Mouse (Mus musculus) right cerebral cortex, postnatal 10 days (tissue): Measurements from ENCODE around the gene H2-DMb1.
"Not testable (repeated sequence)": the region's sequence is repeated elsewhere in the genome, so short reads cannot be mapped to it uniquely, and the experiment has no call there.

ENCODE experiments used
- DNase-seq, 2 experiments: peaks; one replicate each; pipeline ENCODE4 v3.0.0; 2021; ENCODE audit warnings: low spot score in 2 of 2

H2-DMb1 gene

DNA sequence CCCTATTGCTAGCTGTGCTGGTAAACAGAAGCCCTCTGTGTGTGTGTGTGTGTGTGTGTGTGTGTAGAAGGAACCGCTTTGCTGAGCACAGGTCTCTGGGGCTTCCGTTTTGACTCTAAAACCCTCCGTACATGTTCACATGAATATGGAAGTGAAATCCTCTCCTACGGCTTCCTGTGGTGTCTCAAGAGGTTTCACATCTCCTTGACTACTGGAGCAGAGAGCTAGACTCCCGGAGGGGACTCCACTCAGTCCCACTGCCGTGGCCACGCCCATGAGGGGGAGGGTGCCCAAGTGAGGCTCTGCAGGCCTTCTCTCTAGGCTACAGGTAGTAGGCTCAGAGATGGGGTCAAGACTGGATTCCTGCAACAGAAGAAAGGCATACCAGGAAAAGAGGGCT lies 9.8 kb upstream of the H2-DMb1 start, which contains the start of gene H2-DMb2:
TSS of gene H2-DMb2 (plus strand) at position 275 of the 400 bp plus-strand sequence.
- peak; percentile 53 to 57 for DNase-seq

DNA sequence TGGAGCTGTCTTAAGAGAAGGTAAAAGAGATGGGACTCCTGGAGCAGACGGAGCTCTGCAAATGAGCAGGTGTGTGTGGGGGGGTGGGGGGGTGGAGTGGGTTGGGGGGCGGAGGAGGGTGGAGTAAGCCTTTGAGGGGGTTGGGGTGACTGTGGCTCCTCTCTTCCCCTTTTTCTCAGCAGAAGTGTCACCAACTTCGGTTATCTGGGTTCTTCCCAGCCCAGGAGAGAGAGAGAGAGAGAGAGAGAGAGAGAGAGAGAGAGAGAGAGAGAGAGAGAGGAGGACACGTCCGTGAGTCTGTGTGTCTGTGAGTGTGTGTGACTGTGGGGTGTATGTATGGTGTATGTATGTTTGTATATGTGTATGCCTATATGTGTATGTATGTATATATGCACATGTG lies 9.4 kb upstream of the H2-DMb1 start:
- no peak for DNase-seq

GRCm38 (mm10) chr17:34144221-34144620 lies 8.7 kb upstream of the H2-DMb1 start:
- not testable (repeated sequence) for DNase-seq

GRCm38 (mm10) chr17:34144960-34145371 lies 7.9 kb upstream of the H2-DMb1 start:
- DNase-seq, result no peak

- DNase-seq, result no peak
Observed at GRCm38 (mm10) chr17:34155534-34155933, 2.7 kb downstream of the H2-DMb1 start.

DNA sequence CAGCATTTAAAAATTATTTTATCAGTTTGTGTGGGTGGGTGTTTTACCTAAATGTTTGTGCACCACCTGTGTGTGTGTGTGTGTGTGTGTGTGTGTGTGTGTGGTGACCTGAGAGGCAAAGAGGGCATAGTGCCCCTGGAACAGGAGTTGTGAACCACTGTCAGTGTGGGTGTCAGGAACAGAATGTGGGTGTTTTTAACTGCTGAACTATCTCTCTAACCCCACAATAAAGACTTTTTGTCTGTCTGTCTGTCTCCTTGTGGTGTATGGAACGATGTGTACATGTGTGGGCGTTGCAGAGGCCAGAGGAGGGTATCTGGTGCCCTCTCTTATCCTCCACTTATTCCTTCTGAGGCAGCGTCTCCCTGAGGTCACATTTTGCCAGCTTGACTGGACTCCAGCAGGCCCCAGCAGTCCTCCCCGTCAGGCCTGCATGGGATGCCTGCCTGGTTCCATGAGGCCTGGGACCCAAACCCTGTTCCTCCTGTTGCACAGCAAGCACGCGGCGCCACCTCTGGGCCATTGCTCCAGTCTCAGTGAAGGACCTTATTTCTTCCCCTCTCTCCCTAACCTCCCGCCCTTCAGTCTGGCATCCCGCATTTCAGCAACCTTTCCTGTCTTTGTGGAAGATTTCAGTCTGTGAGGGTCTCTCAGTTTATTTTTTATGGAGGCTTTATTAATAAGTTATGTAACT lies 11.5 kb downstream of the H2-DMb1 start:
- peak in 1 of 2 experiments; percentile 54 for DNase-seq

GRCm38 (mm10) chr17:34165033-34165730 lies 12.3 kb downstream of the H2-DMb1 start:
- no peak for DNase-seq

DNA sequence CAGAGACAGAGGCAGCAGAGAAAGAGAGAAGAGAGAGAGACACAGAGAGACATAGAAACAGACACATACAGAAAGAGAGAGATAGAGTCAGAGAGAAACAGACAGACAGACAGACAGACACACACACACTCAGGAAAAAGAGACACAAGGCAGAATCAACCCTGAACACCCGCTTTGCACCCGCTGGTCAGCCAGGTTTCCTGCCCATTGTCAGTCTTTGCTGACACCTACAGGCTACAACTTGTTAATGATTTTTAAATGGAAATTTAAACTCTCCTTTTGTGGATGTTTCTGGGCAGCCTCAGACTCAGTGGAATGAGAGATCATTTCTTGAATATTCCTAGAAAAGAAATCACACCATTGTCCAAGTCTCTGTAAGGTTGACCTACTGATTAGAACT lies 16.4 kb downstream of the H2-DMb1 start:
- DNase-seq, result peak in 1 of 2 experiments; percentile 46

DNA sequence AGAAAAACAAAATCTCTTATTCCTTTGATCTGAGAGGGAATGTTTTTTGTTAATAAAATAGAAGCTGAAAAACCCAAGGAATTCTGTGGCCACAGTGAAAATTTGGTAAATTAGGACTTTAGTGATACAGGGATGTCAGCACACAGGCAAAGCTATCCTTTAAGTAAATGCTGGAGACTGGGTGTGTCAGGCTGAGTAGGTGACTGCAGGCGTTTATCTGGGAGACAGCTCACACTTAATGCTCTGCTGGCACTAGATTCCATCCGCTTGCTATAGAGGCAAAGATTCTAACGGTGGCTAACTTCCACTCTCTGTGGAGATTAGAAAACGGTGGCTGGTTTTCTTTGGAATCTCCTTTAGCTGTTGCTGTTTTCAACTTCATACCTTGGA lies 17.6 kb downstream of the H2-DMb1 start:
- DNase-seq, result no peak

DNA sequence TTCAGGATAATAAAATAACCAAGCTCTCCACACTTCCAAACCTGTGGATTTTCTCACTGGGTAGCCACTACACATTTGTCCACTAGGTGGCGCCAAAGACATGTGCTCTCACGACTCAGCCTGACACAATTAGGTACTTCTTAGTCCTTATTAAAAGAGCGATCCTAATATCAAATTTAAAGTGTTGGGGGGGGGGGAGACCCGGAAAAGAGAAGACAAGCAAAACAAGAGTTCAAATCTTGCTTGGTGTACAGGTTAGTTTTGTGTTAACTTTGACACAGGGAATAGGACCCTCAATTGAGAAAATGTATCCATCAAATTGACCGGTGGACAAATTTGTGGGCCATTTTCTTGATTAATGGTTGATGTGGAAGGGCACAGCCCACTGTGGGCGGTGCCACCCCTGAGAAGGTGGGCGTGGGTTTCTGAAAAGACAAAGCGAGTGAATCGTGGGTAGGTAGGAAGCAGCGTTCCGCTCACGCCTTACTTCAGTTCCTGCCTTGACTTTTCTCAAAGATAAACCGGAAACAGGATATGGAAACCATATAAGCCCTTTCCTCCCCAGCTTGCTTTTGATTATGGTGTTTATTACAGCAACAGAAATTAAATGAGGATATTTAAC lies 18.1 kb downstream of the H2-DMb1 start:
- peak; percentile 84 to 86 for DNase-seq

GRCm38 (mm10) chr17:34172528-34172927 lies 19.7 kb downstream of the H2-DMb1 start:
- DNase-seq, result no peak

GRCm38 (mm10) chr17:34174075-34174474 lies 21.2 kb downstream of the H2-DMb1 start:
- no peak for DNase-seq

DNA sequence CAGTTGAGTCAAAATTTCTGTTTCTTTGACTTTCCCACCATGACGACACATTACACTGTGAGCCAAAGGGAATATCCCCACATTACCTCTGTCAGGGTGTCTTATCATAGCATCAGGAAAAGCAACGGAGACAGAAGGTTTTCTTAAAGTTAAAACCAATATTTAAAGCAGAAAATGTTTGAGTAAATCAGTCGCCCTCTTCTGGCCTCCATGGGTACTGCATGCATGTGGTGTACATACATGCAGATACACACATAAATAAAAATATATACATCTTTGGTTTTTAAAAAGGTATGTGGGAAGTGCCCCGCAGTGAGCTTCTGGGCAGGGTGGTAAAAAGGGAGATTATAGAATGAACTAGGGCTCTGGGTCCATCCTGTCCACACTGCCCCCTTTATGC lies 24.3 kb downstream of the H2-DMb1 start:
- no peak for DNase-seq

GRCm38 (mm10) chr17:34179019-34179418 lies 26.1 kb downstream of the H2-DMb1 start:
- no peak for DNase-seq

DNA sequence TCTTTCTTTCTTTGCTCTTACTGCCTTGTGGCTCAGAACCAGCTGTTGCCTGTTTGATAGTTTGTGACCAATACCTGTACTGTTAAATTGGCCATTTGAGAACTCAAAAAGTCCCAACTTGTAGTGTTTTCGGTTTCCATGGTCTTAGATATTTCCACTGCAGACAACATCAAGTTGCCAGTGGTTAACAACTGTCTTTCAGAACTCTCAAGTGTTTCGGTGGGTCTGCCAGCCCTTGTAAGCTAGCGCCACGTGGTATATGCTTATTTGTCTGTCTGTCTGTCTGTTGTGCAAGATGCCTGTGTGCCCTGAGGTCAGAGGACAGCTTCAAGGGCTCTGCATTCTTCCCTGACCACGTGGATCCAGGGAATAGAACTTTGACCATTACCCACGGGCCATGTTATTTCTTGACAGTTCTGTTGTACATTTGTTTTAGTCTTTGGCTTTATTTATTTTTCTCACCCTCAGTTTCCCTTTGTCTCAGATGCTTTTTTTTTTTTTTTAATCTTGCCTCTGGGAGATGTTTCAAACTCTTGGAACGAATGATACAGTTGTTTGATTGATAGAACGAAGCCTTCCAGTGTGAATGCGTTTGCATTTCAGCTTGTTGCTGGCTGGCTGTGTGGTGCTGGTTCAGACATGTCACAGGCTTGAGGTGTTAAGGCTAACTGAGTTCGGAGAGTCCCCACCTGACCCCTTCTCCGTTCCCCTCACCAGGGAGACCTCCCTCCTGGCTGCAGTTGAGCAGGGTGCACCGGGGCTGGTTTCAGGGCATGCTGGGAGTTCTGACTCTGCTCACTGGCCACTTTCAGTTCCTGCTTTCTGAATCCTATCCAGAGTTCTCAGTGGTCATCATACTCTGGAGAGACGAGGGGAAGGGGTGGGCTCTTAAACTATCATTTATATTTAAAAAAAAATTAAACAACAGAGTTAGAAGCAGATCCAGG lies 27.3 kb downstream of the H2-DMb1 start:
- DNase-seq, result no peak

GRCm38 (mm10) chr17:34183564-34184219 lies 30.8 kb downstream of the H2-DMb1 start:
- no peak for DNase-seq

DNA sequence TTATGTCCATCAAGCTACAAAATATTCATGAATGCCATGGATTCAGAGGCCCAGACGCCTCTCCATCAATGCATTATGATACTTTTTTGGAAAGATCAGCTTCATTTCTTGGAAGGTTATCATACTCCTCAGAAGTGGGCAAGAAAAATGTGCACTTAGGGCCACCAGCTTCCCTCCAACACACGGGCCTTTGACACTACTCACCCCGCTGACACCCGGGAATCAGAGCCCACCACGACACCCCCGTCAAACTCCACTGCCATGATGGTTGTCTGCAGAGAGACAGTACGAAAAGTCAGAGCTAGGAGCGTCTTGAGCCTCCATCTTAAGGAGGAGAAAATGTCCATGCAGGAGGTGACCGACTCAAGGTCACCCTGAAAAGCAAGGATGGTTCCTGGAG lies 32.7 kb downstream of the H2-DMb1 start:
- no peak for DNase-seq

DNA sequence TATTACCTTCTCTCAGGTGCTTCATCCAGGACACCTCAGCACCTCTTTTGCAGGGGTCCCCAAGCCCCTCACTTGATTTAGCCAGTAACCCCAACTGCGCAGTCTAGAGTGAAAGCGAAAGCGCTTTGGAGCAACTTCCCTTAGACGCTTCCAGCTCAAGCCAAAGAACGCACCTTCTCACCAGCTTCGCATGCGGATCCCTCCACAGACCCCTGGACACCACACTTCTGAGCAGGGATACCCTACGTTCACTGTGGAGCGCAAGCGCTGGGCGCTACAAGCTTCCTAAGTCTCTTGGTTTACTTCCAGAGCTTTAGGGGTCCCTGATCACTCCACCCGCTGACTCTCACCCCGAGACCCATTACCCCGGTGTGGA lies 34.0 kb downstream of the H2-DMb1 start:
- no peak for DNase-seq

- peak; percentile 96 to 97 for DNase-seq
Observed at GRCm38 (mm10) chr17:34187261-34187916, 34.5 kb downstream of the H2-DMb1 start, which contains the start of the genes Tap1 and Psmb9. Gene Tap1, plus strand, starts transcription at chr17:34187553. Gene Psmb9, minus strand, starts transcription at chr17:34187764.

- no peak for DNase-seq
Observed at GRCm38 (mm10) chr17:34188010-34188409, 35.1 kb downstream of the H2-DMb1 start.

- DNase-seq, result no peak
Observed at GRCm38 (mm10) chr17:34188986-34189385, 36.1 kb downstream of the H2-DMb1 start.
